Mouse (Mus musculus): ENCODE data around the gene Rnf145. TPM values are rescaled to one million over a fixed set of nuclear protein-coding genes. Genes with fewer than 3 reads are reported as not detected.

The Rnf145 gene
- polyA plus RNA-seq, 1 experiment = 41.3 TPM

DNA sequence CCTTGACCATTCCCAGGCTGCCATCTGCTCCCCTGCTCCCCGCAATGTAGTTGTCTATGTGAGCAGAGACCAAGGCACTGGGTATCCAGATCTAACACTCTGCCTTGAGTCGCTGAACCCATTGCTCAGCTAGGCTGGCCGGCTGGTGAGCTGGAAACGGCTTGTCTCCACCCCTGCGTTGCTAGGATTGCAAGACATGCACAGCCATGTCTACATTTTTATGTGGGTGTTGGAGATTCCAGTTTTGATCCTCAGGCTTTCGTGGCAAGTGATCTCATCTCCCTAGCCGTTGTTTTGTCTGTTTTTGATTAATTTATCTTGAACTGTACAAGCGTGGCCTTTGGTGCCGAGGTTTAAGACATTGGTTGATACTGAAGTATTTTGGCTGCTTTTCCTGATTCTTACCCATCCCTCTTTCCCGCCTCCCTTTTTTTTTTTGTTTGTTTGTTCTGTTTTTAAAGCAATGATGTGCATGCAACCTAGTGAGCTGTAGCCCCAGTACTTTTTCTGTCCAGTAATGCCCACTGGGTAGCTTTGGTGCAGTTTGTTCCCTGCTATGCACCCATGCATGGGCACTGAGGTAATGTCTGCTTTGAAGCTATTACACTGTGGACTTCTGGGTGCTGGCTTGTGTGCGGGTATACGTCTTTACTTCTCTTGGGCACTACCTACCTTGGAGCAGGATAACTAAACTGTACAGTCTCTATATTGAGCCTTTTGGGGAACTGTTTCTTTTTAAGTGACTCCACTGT is 16.4 kb downstream of the Rnf145 start:
- Histone ChIP-seq H3K27ac (ENCODE audit: insufficient read depth, low read depth, low read length) (no peak overlapping the region), H3K4me1 (ENCODE audit: control insufficient read depth, insufficient read depth, insufficient read length, low read length) (peaks cover 3% of the 10 kb centered on the region), H3K4me3 (ENCODE audit: low read depth, low read length) (no peak overlapping the region), H3K27me3 (ENCODE audit: control insufficient read depth, insufficient read depth, low read length) (no peaks in the 10 kb centered on the region), H3K36me3 (ENCODE audit: control insufficient read depth, insufficient read depth, low read length) (peaks cover 31% of the 10 kb centered on the region)
- WGBS = 86% methylated on average over 12 of the region's 12 CpGs
- TF ChIP-seq CTCF (IDR thresholded peaks at IDR 0.05; ENCODE audit: extremely low read depth, insufficient read length, insufficient replicate concordance, low read depth, low read length) (no peak), POLR2A (IDR thresholded peaks at IDR 0.05; ENCODE audit: low read depth, low read length) (no peak)

DNA sequence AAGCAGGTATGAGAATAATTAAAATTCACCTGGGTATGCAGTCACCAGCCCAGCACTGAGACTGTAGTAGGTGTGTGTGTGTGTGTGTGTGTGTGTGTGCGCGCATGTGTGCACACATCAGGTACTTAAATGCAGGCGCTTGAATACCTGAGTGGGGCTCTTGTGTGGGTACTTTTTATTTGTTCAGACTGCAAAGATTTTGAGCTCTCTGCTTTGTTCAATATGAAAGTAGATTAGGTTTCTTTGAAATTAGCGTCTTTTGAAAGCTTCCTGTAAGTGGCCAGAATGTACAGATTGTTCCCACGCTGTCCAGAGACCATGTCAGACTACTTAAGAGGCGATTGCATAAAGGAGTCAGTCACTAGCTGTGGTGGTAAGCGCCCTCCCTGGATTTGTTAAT is 18.6 kb downstream of the Rnf145 start:
- TF ChIP-seq CTCF (IDR thresholded peaks at IDR 0.05; ENCODE audit: extremely low read depth, insufficient read length, insufficient replicate concordance, low read depth, low read length) (no peak), POLR2A (IDR thresholded peaks at IDR 0.05; ENCODE audit: low read depth, low read length) (no peak)

DNA sequence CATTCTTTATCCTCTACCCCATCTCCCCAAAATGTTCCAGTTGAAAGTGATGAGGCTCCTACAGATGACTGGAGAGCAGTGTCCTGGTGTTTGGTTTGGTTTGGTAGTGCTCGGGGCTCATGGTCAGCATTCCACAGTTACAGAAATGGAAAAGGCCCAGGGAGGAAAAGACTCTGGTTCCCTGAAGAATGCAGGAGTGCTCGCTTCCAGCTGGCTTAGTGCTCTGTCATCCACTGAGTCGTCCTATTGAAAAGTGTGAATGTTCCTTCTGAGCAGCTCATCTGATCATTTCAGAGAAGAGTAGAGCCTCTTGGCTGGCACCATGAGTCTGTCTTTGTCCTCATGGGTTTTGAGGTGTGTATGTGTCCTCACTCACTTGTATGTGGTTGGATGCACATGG is 19.3 kb downstream of the Rnf145 start:
- Histone ChIP-seq H3K27me3 (ENCODE audit: control insufficient read depth, insufficient read depth, low read length) (no peaks in the 10 kb centered on the region), H3K36me3 (ENCODE audit: control insufficient read depth, insufficient read depth, low read length) (peaks cover 15% of the 10 kb centered on the region), H3K4me1 (ENCODE audit: control insufficient read depth, insufficient read depth, insufficient read length, low read length) (peaks cover 3% of the 10 kb centered on the region), H3K27ac (ENCODE audit: insufficient read depth, low read depth, low read length) (peak overlapping the region; percentile 26; the same call in 1 of the 2 replicates), H3K4me3 (ENCODE audit: low read depth, low read length) (no peak overlapping the region)
- WGBS = 79% methylated on average over 3 of the region's 3 CpGs
- TF ChIP-seq POLR2A (IDR thresholded peaks at IDR 0.05; ENCODE audit: low read depth, low read length) = no peak
- TF ChIP-seq CTCF (IDR thresholded peaks at IDR 0.05; ENCODE audit: extremely low read depth, insufficient read length, insufficient replicate concordance, low read depth, low read length) = no peak

More for the DNA sequence above, 18.6 kb downstream of the Rnf145 start:
- H3K36me3 ChIP-seq (ENCODE audit: control insufficient read depth, insufficient read depth, low read length) = peaks cover 20% of the 10 kb centered on the region
- H3K27me3 ChIP-seq (ENCODE audit: control insufficient read depth, insufficient read depth, low read length) = no peaks in the 10 kb centered on the region
- 89% methylated on average over 7 of the region's 7 CpGs for WGBS
- H3K4me3 ChIP-seq (ENCODE audit: low read depth, low read length) = no peak overlapping the region
- no peak overlapping the region for H3K27ac ChIP-seq (ENCODE audit: insufficient read depth, low read depth, low read length)
- peaks cover 3% of the 10 kb centered on the region for H3K4me1 ChIP-seq (ENCODE audit: control insufficient read depth, insufficient read depth, insufficient read length, low read length)

DNA sequence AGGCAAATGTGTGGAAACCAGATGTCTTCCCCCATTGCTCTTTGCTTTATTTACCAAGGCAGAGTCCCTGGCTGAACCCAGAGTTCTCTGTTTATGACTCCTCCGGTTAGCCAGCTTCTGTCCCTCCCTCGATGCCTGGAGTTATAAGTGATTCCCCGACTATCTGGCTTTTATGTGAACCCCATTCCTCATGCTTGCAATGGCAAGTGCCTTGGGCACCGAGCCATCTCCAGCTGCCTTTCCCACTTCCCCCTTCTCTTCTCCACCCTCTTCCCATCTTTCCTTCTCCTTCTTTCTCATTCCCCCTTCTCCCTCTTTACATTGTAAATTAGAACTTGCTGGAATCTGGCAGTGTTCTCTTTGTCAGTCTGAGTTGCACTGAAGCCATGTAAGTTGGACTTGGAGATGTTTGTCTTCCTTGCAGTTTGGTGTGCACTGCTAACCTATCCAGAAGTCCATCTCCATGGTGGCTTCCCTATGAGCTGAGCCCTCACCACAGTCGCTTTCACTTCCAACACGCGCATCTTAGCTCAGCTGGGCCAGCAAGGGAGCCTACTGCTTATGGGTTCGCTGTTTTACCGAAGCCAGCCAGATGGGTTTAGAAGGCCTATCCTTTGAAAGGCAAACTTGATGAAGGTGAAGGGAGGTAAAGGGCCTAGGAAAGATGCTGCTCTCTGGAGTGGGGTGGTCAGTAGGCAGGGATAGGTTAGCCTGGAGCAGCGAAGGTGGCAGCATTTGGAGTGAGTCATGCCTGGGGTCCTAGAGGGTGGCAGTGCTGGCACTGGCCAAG is 19.9 kb downstream of the Rnf145 start:
- Histone ChIP-seq H3K36me3 (ENCODE audit: control insufficient read depth, insufficient read depth, low read length) (peaks cover 10% of the 10 kb centered on the region), H3K27me3 (ENCODE audit: control insufficient read depth, insufficient read depth, low read length) (no peaks in the 10 kb centered on the region), H3K4me1 (ENCODE audit: control insufficient read depth, insufficient read depth, insufficient read length, low read length) (peaks cover 3% of the 10 kb centered on the region), H3K27ac (ENCODE audit: insufficient read depth, low read depth, low read length) (peak overlapping the region; percentile 69), H3K4me3 (ENCODE audit: low read depth, low read length) (no peak overlapping the region)
- 59% methylated on average over 10 of the region's 10 CpGs for WGBS
- TF ChIP-seq CTCF (IDR thresholded peaks at IDR 0.05; ENCODE audit: extremely low read depth, insufficient read length, insufficient replicate concordance, low read depth, low read length) (no peak), POLR2A (IDR thresholded peaks at IDR 0.05; ENCODE audit: low read depth, low read length) (no peak)

DNA sequence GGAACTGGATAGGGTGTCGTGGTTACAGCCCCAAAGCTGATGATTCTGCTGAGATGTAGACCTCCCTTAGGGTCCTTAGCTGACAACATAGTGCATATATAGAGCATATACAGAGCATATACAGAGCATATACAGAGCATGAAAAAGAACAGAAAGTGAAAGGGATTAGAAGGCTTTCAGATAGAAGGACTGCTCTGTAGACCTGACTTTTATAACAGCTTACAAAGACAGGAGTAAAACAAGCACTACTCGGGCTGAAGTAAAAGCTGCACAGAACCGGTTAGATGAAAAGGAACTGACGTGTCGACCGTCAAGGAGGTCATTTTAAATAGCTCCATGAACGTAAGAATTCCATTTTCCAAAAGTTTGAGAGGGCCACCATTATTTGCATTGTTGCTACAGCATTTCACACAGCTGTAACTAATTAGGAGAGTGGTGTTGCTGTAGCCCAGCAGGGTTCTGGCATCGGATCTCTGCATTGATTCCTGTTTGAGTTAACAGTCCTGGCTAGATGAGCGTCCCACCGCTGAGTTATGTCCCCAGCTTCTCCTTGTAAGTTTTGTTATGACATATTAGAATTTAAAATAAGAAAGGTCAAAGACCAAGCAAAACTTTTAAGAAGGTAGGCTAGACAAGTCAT is 20.6 kb downstream of the Rnf145 start:
- Histone ChIP-seq H3K27ac (ENCODE audit: insufficient read depth, low read depth, low read length) (peak overlapping the region; percentile 69), H3K27me3 (ENCODE audit: control insufficient read depth, insufficient read depth, low read length) (no peaks in the 10 kb centered on the region), H3K36me3 (ENCODE audit: control insufficient read depth, insufficient read depth, low read length) (peaks cover 10% of the 10 kb centered on the region), H3K4me3 (ENCODE audit: low read depth, low read length) (no peak overlapping the region), H3K4me1 (ENCODE audit: control insufficient read depth, insufficient read depth, insufficient read length, low read length) (peaks cover 3% of the 10 kb centered on the region)
- 79% methylated on average over 10 of the region's 10 CpGs for WGBS
- TF ChIP-seq CTCF (IDR thresholded peaks at IDR 0.05; ENCODE audit: extremely low read depth, insufficient read length, insufficient replicate concordance, low read depth, low read length) (no peak), POLR2A (IDR thresholded peaks at IDR 0.05; ENCODE audit: low read depth, low read length) (no peak)

DNA sequence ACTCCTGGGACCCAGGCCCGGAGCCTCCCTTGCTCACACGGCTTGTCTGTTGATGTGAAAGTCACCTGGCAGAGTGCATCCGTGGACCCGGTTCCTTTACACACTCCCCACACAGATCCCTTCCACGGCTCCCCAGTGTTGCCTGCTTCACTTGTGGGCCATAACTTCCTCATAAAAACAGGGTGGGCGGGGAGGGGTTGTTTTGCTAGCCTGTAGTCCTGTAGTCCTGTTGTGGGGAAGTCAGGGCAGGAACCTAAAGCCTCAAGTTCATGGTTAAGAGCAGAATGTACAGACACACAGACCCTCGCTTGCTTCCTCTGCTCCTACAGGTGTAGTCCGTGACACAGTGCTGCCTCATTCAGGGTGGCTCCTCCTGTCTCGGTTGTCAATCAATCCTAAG is 21.5 kb downstream of the Rnf145 start:
- Histone ChIP-seq H3K36me3 (ENCODE audit: control insufficient read depth, insufficient read depth, low read length) (peaks cover 6% of the 10 kb centered on the region), H3K27ac (ENCODE audit: insufficient read depth, low read depth, low read length) (peak overlapping the region; percentile 10; the same call in 1 of the 2 replicates), H3K4me1 (ENCODE audit: control insufficient read depth, insufficient read depth, insufficient read length, low read length) (peaks cover 3% of the 10 kb centered on the region), H3K4me3 (ENCODE audit: low read depth, low read length) (no peak overlapping the region), H3K27me3 (ENCODE audit: control insufficient read depth, insufficient read depth, low read length) (no peaks in the 10 kb centered on the region)
- WGBS = 83% methylated on average over 9 of the region's 9 CpGs
- TF ChIP-seq CTCF (IDR thresholded peaks at IDR 0.05; ENCODE audit: extremely low read depth, insufficient read length, insufficient replicate concordance, low read depth, low read length) (no peak), POLR2A (IDR thresholded peaks at IDR 0.05; ENCODE audit: low read depth, low read length) (no peak)
